Mouse (Mus musculus): Measurements from ENCODE around the gene 4931406P16Rik. TPM values are rescaled to one million over a fixed set of nuclear protein-coding genes. Genes with fewer than 3 reads are reported as not detected.

Gene 4931406P16Rik
- polyA plus RNA-seq, 1 experiment from 2014 or later, result 50.3 TPM

Other genes with a start within 250 kb of the 4931406P16Rik start
- not detected in 2 replicates for gene Scgb1b30, start 218.1 kb downstream of the 4931406P16Rik start, polyA plus RNA-seq (2016; fragmentation: Nextera tagmentation; extraction: Ambion mirVana)
- gene Wtip, start 180.3 kb downstream of the 4931406P16Rik start, polyA plus RNA-seq (2016; fragmentation: Nextera tagmentation; extraction: Ambion mirVana), result 4.5 and 5.9 TPM in 2 replicates
- 123 and 127 TPM in 2 replicates for gene Uba2, start 144.0 kb downstream of the 4931406P16Rik start, polyA plus RNA-seq (2016; fragmentation: Nextera tagmentation; extraction: Ambion mirVana)
- gene Pdcd2l, start 116.9 kb downstream of the 4931406P16Rik start, polyA plus RNA-seq (2016; fragmentation: Nextera tagmentation; extraction: Ambion mirVana), result 45.6 and 50.0 TPM in 2 replicates
- gene Gpi1, start 83.2 kb downstream of the 4931406P16Rik start, polyA plus RNA-seq (2016; fragmentation: Nextera tagmentation; extraction: Ambion mirVana), result 777 and 794 TPM in 2 replicates
- gene Gm6096, start 62.5 kb downstream of the 4931406P16Rik start, polyA plus RNA-seq (2016; fragmentation: Nextera tagmentation; extraction: Ambion mirVana), result 0.86 TPM in 1 of 2 replicates, not detected in the other
- gene Lsm14a, start 79.8 kb upstream of the 4931406P16Rik start, polyA plus RNA-seq (2016; fragmentation: Nextera tagmentation; extraction: Ambion mirVana), result 80.3 and 82.9 TPM in 2 replicates

Data from heart, embryonic 12.5 days (tissue).